Mouse (Mus musculus): ENCODE measurements at regions not wholly inside any gene's neighbourhood (a gene's known extent, or its start where the extent isn't known, plus 50 kb on each side); places are given as distances from the start of the nearest gene placed in this dataset.

- DNase-seq (ENCODE audit: low spot score): no peak
Measured at GRCm38 (mm10) chr9:41481611-41482266, 320.2 kb upstream of the Ubash3b start.

DNA sequence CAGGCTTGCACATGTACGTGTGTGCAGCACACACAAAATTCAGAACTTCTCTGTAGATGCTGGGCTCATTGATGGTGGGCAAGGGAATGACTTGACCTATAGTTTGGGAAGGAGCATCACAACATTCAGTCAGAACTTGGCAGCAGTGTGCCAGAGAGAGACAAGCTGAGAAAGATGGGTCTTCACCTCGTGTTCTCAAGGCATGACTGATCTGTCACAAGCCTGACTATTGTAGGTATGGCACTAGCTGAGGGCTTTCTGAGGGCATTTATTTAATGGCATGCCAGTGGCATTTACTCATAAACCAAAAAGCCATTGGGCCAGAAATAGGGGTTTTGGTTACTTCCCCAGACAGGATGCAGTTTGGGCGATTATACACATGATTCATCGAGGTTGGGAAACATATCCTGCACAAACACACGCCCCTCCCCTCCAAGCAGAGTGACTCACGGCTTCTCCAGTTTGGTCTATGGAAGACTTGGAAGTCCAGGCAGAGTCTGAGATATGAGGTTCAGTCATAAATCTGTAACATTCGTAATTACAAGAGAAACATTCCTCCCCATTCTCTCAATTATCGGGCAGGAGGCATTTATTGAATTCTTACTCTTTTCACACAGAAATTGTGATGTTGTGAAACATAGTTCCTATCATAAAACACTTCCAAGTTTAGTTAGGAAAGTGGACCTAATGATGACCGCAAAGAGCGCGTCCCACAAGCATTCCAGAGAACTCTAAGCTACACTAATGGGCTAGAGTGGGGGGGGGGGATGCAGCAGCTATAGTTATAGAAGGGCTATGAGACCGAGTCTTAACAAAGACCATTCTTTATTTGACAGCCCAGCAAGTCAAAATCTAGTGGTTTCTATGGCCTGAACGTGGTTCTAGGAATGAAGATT, 318.6 kb upstream of the Ubash3b start:
- no peak for DNase-seq (ENCODE audit: low spot score)

DNA sequence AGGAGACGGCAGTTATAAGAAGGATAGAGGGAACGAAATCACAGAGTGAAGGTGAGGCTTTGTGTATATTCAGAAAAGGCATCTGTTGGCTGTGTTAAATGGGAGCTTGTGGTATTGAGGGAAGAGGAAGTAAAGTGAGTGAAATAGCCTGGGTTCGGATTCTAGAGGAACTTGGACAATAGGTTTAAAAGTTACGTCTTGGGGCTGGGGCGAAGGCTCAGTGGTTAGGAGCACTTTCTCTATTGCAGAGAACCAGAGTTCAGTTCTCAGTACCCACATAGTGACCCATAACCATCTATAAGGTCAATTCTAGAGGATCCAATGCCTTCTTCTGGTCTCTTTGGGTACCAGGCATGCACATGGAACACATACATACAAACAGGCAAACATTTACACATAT, 317.6 kb upstream of the Ubash3b start:
- no peak for DNase-seq (ENCODE audit: low spot score)

- DNase-seq (ENCODE audit: low spot score): no peak
Measured at GRCm38 (mm10) chr9:41478106-41478848, 316.8 kb upstream of the Ubash3b start.

DNA sequence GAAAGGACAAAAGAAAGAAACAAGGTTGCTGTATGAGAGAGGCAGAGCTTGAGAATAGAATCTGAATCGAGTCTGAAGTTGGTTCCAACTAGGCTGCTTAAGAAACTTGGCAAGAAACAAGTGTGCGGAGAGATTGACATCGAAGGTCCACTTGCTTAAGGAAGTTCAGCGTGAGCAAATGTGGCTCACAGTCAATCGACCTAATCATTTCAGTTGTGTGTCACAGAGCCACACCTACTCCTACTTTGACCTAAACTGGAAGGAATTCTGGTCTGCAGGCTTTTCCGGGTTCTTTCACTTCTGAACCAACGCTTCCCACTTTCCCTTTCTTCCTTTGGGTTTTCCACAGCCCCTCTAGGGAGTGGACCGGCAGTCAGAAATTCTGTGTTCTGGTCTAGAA, 313.8 kb upstream of the Ubash3b start:
- DNase-seq (ENCODE audit: low spot score): no peak

GRCm38 (mm10) chr9:41474945-41475297, 313.4 kb upstream of the Ubash3b start:
- DNase-seq (ENCODE audit: low spot score): no peak

DNA sequence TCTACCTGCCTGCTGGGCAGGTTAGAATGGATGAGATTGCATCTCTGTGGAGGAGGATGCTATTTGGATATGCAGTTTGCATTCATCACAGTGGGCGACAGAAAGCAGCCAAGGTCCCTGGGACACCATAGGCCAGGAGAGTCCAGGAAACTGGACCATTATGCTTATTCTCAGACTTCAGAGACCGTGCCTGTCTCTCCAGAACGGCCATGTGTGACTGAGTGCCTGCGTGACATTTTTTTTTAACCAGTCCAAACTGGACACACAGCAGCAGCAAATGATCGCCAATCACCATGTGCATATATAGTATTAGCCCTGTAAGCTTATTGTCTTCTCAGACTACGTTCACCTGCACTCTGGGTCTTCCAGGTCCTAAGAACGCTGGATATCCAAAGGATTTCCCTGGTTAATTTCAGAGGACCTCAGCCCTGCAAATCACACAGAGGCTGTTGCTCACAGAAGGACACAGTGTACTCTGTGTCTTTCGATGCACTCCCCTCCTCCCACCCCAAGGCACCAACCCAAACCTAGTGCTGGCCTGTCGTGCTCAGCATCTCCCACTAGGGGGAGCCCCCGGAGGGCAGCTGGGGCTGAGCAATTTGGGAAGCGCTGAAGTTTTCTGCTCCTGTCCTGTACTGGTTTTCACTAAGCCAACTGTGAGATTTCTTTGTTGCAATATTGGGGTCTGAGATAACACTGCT, 312.9 kb upstream of the Ubash3b start:
- DNase-seq (ENCODE audit: low spot score): peak; percentile 80

DNA sequence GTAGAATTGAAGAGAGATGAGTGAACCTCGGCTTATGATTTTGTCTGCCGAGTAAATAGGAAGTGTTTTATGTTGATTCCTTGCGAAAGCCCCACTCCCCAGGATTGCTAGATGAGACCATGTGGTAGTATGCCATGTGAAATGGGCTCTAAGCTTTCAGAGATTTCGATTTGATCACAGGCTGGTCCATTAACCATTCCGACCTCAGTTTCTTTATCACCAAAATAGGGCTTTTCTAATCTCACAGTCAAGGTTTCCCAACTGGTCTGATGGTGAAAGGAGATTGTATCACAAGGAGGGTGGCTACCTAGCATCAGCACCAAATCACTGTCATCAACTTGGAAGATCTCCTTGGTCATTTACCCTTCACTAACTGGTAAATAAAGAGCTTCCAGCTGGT, 312.0 kb upstream of the Ubash3b start:
- DNase-seq (ENCODE audit: low spot score): no peak

DNA sequence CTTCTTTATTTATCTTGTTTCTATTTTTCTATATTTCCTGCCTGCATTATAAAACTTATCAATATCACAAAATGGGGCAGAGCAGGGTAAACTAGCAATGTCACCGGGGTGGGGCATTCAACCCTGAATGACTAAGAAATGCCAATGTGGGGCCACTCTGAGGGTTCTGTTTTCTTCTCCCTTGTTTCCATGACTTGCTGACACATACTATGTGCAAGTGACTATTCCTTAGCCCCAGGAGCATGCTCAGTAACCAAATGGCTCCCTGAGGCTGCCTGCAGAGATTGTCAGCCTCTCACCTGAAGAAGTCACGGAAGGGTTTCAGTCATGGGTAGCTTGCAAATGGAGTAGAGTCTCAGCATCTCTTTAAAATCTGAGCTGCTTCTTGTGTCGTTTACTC, 309.8 kb upstream of the Ubash3b start:
- no peak for DNase-seq (ENCODE audit: low spot score)

GRCm38 (mm10) chr9:41470010-41470409, 308.5 kb upstream of the Ubash3b start:
- DNase-seq (ENCODE audit: low spot score): no peak

DNA sequence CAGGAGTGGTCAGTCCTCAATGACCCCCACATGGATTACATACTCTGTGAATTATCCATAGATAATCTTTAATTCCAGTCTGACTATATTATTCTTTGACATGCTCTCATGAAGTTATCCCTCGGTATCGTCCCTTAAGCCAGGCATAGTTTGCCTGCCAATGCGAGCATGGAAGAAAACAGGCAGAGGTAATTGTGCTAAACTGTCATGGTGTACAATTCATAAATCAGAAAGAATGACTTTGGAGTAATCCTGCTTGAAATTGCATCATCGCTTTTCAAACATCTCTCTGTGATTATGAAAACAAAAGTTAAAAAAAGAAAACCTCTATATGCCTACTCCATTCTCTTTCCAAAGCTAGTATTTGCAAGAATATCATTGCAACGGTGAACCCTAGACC, 307.9 kb upstream of the Ubash3b start:
- no peak for DNase-seq (ENCODE audit: low spot score)

DNA sequence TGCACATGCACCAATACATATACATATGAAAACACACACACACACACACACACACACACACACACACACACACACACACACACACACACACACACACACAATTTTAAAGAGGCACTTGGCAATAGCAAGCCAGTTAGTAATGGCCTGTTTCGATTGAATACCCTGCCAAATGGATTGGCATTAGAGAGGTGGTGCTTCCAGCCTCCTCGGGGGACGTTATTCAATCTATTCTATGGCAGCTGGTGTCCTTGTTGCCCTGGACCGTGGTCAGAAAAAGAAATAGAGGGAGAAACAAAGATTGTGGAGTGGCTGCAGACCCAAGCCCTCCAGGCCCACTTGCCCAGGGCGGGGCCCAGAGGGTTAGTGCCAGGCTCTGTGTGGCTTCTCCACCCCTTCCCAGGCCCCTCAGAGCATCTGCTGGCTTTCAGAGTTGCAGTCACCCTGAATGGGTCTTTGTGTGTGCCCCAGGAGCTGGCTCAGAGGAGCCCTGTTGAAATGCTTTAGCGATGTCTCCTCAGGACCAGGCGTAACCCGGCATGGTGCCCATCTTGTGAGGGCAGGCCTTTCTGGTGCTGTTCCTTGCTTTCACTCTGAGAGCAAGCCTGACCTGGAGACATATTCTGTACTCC, 302.7 kb upstream of the Ubash3b start:
- peak; percentile 64 for DNase-seq (ENCODE audit: low spot score)

GRCm38 (mm10) chr9:41461742-41462141, 300.2 kb upstream of the Ubash3b start:
- DNase-seq (ENCODE audit: low spot score): peak; percentile 77

DNA sequence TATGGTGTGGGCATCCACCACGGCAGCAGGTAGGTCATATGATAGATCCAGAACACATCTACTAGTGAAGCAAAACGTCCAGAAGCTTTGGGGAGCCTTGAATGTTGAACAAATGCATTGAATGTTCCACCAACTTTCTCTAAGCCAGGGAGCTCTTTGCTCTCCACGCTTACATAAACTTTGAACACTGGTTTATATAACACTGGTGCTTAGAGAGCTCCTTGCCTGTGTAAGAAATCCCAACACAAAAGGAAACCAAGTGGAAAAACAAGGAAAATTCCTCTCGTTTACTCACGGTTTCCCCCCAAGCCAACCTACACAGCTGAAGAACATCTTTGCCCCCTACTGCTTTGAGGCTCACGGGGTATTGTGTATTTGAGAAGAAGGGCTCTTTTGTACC, 299.2 kb upstream of the Ubash3b start:
- no peak for DNase-seq (ENCODE audit: low spot score)

GRCm38 (mm10) chr9:41457003-41457402, 295.5 kb upstream of the Ubash3b start:
- no peak for DNase-seq (ENCODE audit: low spot score)

DNA sequence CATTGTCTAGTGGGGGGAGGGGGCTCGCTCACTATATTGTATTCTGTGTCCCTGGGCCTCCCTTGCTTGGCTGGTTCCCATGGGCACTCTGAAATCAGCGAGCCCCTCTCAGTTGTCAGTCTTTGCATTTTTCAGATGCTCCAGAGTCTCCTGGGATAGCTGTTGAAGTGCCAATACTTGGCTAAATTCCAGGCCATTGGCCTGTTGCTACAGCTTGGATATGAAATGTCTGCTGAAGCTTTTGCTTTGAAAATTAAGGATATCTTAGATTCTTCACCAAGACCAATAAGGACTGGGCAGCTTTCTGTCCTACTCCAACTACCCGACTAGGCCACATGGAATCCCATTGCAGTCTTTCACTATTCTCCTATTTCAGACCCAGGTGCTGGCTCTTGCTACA, 290.2 kb upstream of the Ubash3b start:
- no peak for DNase-seq (ENCODE audit: low spot score)

DNA sequence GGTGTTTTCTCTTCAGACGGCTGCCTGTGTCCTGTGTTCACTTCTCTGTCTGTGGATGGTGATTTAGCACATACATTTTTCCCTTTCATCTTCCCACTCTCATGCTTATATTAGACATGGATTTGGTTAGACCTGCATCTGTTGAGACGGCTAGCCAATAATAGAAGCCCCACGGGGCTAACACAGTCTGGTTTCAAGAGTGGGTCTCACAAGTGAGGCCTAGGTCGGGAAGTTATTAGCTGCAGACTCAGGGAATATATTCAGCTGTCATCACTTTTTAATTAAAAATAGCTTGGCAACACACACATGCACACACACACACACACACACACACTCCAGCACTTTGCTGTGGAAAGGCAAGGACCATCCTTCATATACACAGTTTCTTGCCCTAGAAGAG, 287.7 kb upstream of the Ubash3b start:
- no peak for DNase-seq (ENCODE audit: low spot score)

DNA sequence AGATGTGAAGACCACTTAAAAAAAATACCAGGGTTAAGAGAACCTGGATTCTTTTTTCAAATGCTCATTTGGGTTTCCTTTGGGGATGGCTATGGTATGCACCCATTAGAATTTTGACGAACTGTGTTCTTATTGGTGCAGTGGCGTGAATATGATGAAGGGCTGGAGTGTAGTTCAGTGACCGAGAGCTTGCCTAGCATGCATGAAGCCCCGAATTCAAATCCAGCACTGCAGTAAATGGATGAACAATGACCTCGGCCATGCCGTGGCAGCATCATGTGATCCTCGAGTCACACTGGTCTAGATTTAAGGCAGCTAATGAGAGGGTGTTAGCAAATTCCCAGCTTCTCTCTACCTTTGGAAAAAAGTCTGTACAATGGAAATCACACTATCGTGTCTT, 286.4 kb upstream of the Ubash3b start:
- no peak for DNase-seq (ENCODE audit: low spot score)

DNA sequence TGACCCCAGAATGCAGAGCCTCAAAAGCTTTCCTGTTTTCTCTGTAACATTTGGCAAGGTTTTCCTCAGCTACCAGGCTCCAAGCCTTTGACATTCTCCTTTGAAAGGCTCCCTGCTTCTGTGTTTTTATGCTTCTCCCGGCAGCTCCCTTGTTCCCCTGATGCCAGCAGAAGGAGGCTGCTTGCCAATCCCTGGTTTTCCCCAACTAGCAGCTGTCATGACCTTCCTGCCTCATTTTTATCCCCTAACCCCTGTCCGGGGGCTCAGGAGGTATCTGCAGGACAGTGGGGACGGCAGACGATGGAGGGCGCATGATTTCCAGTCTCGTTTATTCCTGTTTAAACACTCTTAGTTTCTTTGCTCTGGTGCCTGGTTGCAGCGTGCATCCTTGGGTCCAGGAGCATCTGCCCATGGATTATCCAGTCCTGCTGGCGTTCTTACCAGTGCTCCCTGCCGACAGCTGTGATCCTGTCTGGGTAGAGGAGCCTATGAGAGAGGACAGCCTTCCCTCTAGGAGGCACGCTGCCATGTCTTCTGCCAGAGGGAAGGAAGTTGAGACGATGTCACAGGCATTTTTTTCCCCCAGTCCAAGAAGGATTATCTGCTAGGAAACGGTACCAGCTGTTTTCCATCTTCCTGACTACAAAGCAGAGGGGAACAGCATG, 285.8 kb upstream of the Ubash3b start:
- DNase-seq (ENCODE audit: low spot score): peak; percentile 64

DNA sequence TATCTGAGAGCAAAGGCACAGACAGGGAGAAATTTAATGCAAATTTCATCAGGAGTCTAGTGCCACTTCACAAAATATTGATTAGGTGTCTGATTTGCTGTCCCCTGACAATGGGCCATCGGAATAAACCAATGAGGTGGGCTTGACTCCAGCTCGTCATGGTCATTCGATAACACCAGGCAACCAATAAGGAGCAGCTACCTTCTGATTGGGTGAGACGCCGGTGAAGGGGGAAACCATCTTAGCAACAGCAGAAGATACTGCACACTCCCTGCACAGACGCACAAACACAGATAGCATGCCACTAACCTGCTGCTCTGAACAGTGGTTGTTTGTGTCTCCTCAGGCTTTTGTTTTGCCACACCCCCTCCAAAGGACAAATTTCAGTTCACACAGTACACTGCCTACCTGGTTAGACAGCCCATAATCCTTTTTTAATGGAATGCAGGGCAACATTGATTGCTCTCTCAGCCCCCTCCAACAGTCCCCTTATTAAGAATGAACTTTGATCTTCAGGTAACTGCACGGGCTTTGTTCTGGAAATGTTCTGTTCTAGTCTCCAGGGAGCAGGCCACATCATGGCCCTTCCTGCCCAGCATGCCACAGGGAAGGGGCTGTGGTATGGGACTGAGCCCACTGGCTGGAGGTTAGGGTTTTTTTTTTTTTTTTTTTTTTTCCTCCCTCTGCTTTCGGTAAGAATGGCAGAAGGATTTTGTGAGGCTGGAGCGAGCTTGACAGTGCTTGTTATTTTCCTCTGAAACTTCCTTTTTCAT, 285.1 kb upstream of the Ubash3b start:
- peak; percentile 71 for DNase-seq (ENCODE audit: low spot score)

DNA sequence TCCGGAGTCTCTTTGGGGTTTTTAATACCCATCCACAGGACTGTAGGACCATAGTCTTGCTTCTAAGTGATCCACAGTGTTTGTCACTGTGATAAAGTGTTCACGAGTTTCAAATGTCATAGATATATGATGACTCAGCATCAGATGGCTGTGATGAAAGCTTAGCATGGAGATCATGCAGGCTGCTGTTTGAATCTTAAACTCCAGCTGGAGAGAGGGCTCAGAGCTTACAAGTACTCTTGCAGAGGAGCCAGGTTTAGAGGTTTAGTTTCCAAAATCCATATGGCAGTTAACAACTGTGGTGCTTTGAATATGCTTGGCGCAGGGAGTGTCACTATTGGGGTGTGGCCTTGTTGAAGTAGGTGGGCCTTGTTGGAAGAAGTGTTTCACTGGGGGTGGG, 280.9 kb upstream of the Ubash3b start:
- DNase-seq (ENCODE audit: low spot score): peak; percentile 18

All from left cerebral cortex, adult 11 months (tissue).